Mouse (Mus musculus) forebrain, embryonic 12.5 days (tissue): ENCODE measurements at regions not wholly inside any gene's neighbourhood (a gene's known extent, or its start where the extent isn't known, plus 50 kb on each side); places are given as distances from the start of the nearest gene placed in this dataset.

Source experiments
- ATAC-seq: fragments of 200-750 bp; cut with Nextera tagmentation; 2 replicates; pipeline ENCODE4 v1.8.0; 2017; ENCODE audit warnings: moderate TSS enrichment; ENCODE audit not compliant: low FRiP score
- H3K27ac ChIP-seq: fragments of 300-500 bp; sonication (generic); 2 replicates; pipeline ENCODE4 v1.5.1; 2016; ENCODE audit warnings: mild to moderate bottlenecking
- H3K27me3 ChIP-seq: fragments of 300-500 bp; sonication (generic); 2 replicates; pipeline ENCODE4 v1.6.1; 2016; ENCODE audit warnings: mild to moderate bottlenecking
- H3K36me3 ChIP-seq: fragments of 300-500 bp; sonication (generic); replicated peaks from 2 replicates; pipeline ENCODE4 v1.6.1; 2016; ENCODE audit warnings: mild to moderate bottlenecking
- H3K4me1 ChIP-seq: fragments of 300-500 bp; sonication (generic); 2 replicates; pipeline ENCODE4 v1.6.1; 2016
- H3K4me2 ChIP-seq: fragments of 300-500 bp; sonication (generic); 2 replicates; pipeline ENCODE4 v1.6.1; 2016; ENCODE audit warnings: mild to moderate bottlenecking, moderate library complexity
- H3K4me3 ChIP-seq: fragments of 300-500 bp; sonication (generic); replicated peaks from 2 replicates; pipeline ENCODE4 v1.5.1; 2016; ENCODE audit warnings: mild to moderate bottlenecking
- H3K9ac ChIP-seq: fragments of 300-500 bp; sonication (generic); 2 replicates; pipeline ENCODE4 v1.6.1; 2016; ENCODE audit warnings: mild to moderate bottlenecking
- H3K9me3 ChIP-seq: fragments of 300-500 bp; sonication (generic); 2 replicates; pipeline ENCODE4 v1.6.1; 2016
- WGBS: fragments of 180-500 bp; shearing (Covaris S2); methylation state at CpG from one replicate; pipeline ENCODE4 v1.1.7; 2016; 5-methylcytosine and 5-hydroxymethylcytosine counted together

- peak; percentile 82 for ATAC-seq
- Histone ChIP-seq H3K9me3 (no peaks in the 10 kb centered on the region), H3K27ac (no peak overlapping the region), H3K36me3 (no peaks in the 10 kb centered on the region), H3K27me3 (no peaks in the 10 kb centered on the region), H3K4me3 (no peak overlapping the region), H3K4me2 (peak overlapping the region; percentile 37), H3K4me1 (peaks cover 11% of the 10 kb centered on the region), H3K9ac (peak overlapping the region; percentile 40; the same call in 1 of the 2 replicates)
- 18% methylated on average over 10 of the region's 10 CpGs for WGBS
These were observed 258.2 kb upstream of the Zpld1 start for GRCm38 (mm10) chr16:55555821-55556535.

- H3K27ac ChIP-seq = no peak overlapping the region
- no peak overlapping the region for H3K4me3 ChIP-seq
- 87% methylated on average over 6 of the region's 6 CpGs for WGBS
- no peaks in the 10 kb centered on the region for H3K9me3 ChIP-seq
- H3K4me1 ChIP-seq = peaks cover 17% of the 10 kb centered on the region
- no peaks in the 10 kb centered on the region for H3K36me3 ChIP-seq
- H3K4me2 ChIP-seq = no peak overlapping the region
- no peak for ATAC-seq
- H3K9ac ChIP-seq = no peak overlapping the region
- no peaks in the 10 kb centered on the region for H3K27me3 ChIP-seq
These were observed 257.4 kb upstream of the Zpld1 start for GRCm38 (mm10) chr16:55555224-55555623.

GRCm38 (mm10) chr16:55553896-55554295 lies 256.1 kb upstream of the Zpld1 start:
- no peak overlapping the region for H3K4me3 ChIP-seq
- peaks cover 17% of the 10 kb centered on the region for H3K4me1 ChIP-seq
- H3K27me3 ChIP-seq = no peaks in the 10 kb centered on the region
- no peak for ATAC-seq
- H3K9me3 ChIP-seq = no peaks in the 10 kb centered on the region
- H3K4me2 ChIP-seq = no peak overlapping the region
- H3K9ac ChIP-seq = no peak overlapping the region
- no peaks in the 10 kb centered on the region for H3K36me3 ChIP-seq
- 86% methylated on average over 4 of the region's 4 CpGs for WGBS
- no peak overlapping the region for H3K27ac ChIP-seq

GRCm38 (mm10) chr16:55551348-55551747 lies 253.6 kb upstream of the Zpld1 start:
- Histone ChIP-seq H3K36me3 (no peaks in the 10 kb centered on the region), H3K9ac (no peak overlapping the region), H3K4me1 (peaks cover 13% of the 10 kb centered on the region), H3K4me3 (no peak overlapping the region), H3K4me2 (no peak overlapping the region), H3K9me3 (no peaks in the 10 kb centered on the region), H3K27ac (no peak overlapping the region), H3K27me3 (no peaks in the 10 kb centered on the region)
- 95% methylated on average over 1 of the region's 1 CpGs for WGBS
- ATAC-seq = no peak

DNA sequence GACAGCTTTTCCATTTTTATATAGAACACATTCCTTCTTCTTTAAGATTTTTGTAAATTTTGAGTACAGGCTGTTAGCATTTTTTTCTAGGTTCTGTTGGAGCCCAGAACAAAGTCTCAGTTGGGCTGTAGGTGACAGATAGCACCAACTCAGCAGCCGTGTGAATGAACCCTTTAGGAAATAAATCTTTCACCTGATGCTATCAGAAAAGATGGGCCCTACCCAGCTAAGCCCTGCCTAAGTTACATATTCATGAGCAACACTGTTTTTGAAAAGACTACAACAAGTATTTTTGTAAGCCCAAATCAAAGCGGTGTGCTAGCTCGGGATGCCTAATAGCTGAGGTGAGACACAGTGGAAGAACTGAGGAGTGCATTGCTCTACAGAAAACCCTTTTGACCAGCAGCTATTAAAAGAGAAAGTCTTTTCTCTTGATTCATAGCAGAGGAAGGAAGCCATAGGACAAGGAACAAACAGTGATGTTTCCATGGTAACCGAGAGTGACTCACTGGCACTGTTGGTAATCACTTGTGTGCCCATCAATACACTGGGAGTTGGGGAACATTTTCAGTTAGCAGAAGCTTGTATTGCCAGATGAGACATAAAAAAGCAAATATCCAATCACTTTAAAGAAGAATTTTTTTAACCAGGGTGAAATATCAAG lies 253.0 kb upstream of the Zpld1 start:
- Histone ChIP-seq H3K9ac (no peak overlapping the region), H3K9me3 (no peaks in the 10 kb centered on the region), H3K4me2 (no peak overlapping the region), H3K4me1 (peaks cover 9% of the 10 kb centered on the region), H3K27me3 (no peaks in the 10 kb centered on the region), H3K4me3 (no peak overlapping the region), H3K27ac (no peak overlapping the region), H3K36me3 (no peaks in the 10 kb centered on the region)
- 34% methylated on average over 4 of the region's 4 CpGs for WGBS
- peak; percentile 79 for ATAC-seq

DNA sequence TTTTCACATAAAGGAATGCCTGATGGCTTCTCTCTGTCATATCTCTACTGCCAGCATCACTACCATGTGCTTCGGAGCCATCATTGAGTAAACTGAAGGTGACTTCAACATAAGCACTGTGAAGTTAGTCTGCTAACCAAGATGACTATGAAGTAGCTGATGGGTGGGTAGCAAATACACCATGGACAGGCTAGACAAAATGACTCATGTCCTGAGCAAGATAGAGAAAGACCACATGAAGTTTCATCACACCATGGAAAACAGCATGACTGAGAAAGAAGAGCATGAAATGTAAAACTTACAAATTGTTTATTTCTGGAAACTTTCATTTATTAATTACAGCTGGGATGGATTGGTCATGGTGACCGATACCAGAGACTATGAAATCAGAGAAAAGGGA lies 249.3 kb upstream of the Zpld1 start:
- no peak overlapping the region for H3K4me3 ChIP-seq
- no peak overlapping the region for H3K4me2 ChIP-seq
- H3K9me3 ChIP-seq = no peaks in the 10 kb centered on the region
- ATAC-seq = no peak
- WGBS = 94% methylated on average over 2 of the region's 2 CpGs
- peaks cover 7% of the 10 kb centered on the region for H3K4me1 ChIP-seq
- H3K27me3 ChIP-seq = no peaks in the 10 kb centered on the region
- no peak overlapping the region for H3K9ac ChIP-seq
- H3K27ac ChIP-seq = no peak overlapping the region
- no peaks in the 10 kb centered on the region for H3K36me3 ChIP-seq

- no peaks in the 10 kb centered on the region for H3K4me1 ChIP-seq
- H3K36me3 ChIP-seq = no peaks in the 10 kb centered on the region
- ATAC-seq = no peak
- H3K9ac ChIP-seq = no peak overlapping the region
- H3K27ac ChIP-seq = no peak overlapping the region
- H3K9me3 ChIP-seq = no peaks in the 10 kb centered on the region
- H3K4me3 ChIP-seq = no peak overlapping the region
- WGBS = 97% methylated on average over 3 of the region's 3 CpGs
- H3K4me2 ChIP-seq = no peak overlapping the region
- no peaks in the 10 kb centered on the region for H3K27me3 ChIP-seq
These were observed 242.7 kb upstream of the Zpld1 start for GRCm38 (mm10) chr16:55540336-55541015.

DNA sequence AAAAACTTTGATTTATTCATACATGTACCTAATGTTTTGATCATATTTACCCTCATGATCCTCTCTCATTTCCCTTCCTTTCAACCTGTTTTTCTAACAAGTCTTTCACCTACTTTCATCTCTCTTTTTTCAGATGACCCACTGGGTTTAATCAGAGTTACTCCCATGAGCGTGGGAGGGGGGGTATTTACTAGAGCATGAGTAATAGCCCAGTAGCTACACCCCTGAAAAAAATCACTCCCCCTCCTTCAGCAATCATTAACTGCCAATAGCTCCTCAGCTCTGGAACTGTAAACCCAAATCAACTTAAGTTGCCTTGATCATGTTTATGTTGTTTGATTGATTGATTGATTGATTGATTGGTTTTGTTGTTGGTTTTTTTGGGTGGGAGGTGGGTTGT lies 241.4 kb upstream of the Zpld1 start:
- ATAC-seq = no peak
- Histone ChIP-seq H3K27ac (no peak overlapping the region), H3K9me3 (no peaks in the 10 kb centered on the region), H3K9ac (no peak overlapping the region), H3K4me2 (no peak overlapping the region), H3K4me1 (no peaks in the 10 kb centered on the region), H3K27me3 (no peaks in the 10 kb centered on the region), H3K4me3 (no peak overlapping the region), H3K36me3 (no peaks in the 10 kb centered on the region)
- WGBS = 75% methylated on average over 1 of the region's 1 CpGs

- no peaks in the 10 kb centered on the region for H3K4me1 ChIP-seq
- no peak overlapping the region for H3K4me3 ChIP-seq
- H3K4me2 ChIP-seq = no peak overlapping the region
- no peaks in the 10 kb centered on the region for H3K36me3 ChIP-seq
- no peaks in the 10 kb centered on the region for H3K27me3 ChIP-seq
- no peak overlapping the region for H3K9ac ChIP-seq
- 89% methylated on average over 5 of the region's 5 CpGs for WGBS
- ATAC-seq = no peak
- H3K27ac ChIP-seq = no peak overlapping the region
- no peaks in the 10 kb centered on the region for H3K9me3 ChIP-seq
These were observed 239.8 kb upstream of the Zpld1 start for GRCm38 (mm10) chr16:55537548-55537947.

GRCm38 (mm10) chr16:55532686-55533085 lies 234.9 kb upstream of the Zpld1 start:
- Histone ChIP-seq H3K36me3 (no peaks in the 10 kb centered on the region), H3K27me3 (no peaks in the 10 kb centered on the region), H3K27ac (no peak overlapping the region), H3K4me3 (no peak overlapping the region), H3K9ac (no peak overlapping the region), H3K4me1 (no peaks in the 10 kb centered on the region), H3K9me3 (no peaks in the 10 kb centered on the region), H3K4me2 (no peak overlapping the region)
- WGBS = 90% methylated on average over 3 of the region's 3 CpGs
- no peak for ATAC-seq

DNA sequence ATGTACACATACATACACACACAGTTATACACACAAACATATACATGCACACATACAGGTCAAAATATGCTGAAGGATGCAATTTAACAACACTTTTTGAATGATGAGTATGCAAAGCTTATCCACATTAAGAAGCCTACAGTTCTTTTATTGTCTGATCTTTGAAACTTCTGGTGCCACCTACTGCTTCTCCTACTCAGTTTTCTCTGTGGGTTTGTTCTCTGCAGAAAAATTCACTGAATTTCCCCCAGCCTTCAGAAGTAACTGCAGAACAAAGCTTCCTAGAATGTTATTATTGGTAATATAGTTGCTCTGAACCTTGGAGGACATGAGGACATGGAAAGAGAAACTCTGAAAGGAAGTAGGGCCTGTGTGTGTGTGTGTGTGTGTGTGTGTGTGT lies 233.1 kb upstream of the Zpld1 start:
- Histone ChIP-seq H3K4me3 (no peak overlapping the region), H3K4me2 (no peak overlapping the region), H3K9me3 (no peaks in the 10 kb centered on the region), H3K9ac (no peak overlapping the region), H3K36me3 (no peaks in the 10 kb centered on the region), H3K27ac (no peak overlapping the region), H3K4me1 (no peaks in the 10 kb centered on the region), H3K27me3 (no peaks in the 10 kb centered on the region)
- no peak for ATAC-seq

GRCm38 (mm10) chr16:55527680-55528079 lies 229.9 kb upstream of the Zpld1 start:
- 88% methylated on average over 5 of the region's 5 CpGs for whole genome bisulfite sequencing
- no peak for ATAC-seq
- H3K4me3 ChIP-seq = no peak overlapping the region

More at GRCm38 (mm10) chr16:55527680-55528079, 229.9 kb upstream of the Zpld1 start:
- Histone ChIP-seq H3K4me1 (no peaks in the 10 kb centered on the region), H3K36me3 (no peaks in the 10 kb centered on the region), H3K27ac (no peak overlapping the region), H3K9me3 (no peaks in the 10 kb centered on the region), H3K27me3 (no peaks in the 10 kb centered on the region), H3K4me2 (no peak overlapping the region), H3K9ac (no peak overlapping the region)
